Mouse (Mus musculus) ES-Bruce4 (cell line): ENCODE results near the gene Olfr435.

Source experiments
- CTCF ChIP-seq: IDR thresholded peaks from one replicate; pipeline ENCODE4 v1.8.1; 2011; ENCODE audit warnings: low read depth, low read length
- POLR2A ChIP-seq: IDR thresholded peaks from one replicate; pipeline ENCODE4 v1.8.1; 2011; ENCODE audit warnings: low read length; ENCODE audit not compliant: insufficient read depth

- TF ChIP-seq CTCF = no peak
- no peak for TF ChIP-seq POLR2A
Observed at GRCm38 (mm10) chr6:43178584-43179501, 18.1 kb upstream of the Olfr435 start.
